Mouse (Mus musculus): ENCODE results near the gene Btbd35f8.
"Not testable (repeated sequence)": the region's sequence is repeated elsewhere in the genome, so short reads cannot be mapped to it uniquely, and the experiment has no call there.

The Btbd35f8 gene

DNA sequence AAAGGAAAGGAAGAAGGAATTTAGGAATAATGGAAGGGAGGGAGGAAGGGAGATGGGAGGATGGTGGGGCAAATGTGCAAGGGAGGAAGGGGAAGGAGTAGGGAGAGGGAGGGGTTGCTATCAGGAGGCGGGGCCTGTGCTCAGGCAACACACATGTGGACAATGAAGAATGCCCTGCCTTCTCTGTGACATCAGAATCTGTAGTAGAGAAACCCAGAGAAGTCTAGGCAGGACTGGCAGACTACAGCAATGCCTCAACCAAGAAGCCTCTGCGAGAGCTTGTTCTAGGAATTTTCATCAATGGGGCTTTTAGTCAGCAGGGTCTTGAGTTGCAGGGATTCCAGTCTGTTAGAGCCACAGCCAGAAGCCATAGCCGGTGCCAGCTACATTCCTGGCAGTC lies at the start of gene Btbd35f8:
TSS of gene Btbd35f8 (plus strand) at position 301 of the 400 bp plus-strand sequence.
- DNase-seq (ENCODE audit: low spot score in 2 of 2): not testable (repeated sequence)
